Mouse (Mus musculus) lung, postnatal 14 days (tissue): ENCODE measurements at regions not wholly inside any gene's neighbourhood (a gene's known extent, or its start where the extent isn't known, plus 50 kb on each side); places are given as distances from the start of the nearest gene placed in this dataset.

ENCODE experiments used
- DNase-seq: peaks from one replicate; pipeline ENCODE4 v3.0.0; 2021

GRCm38 (mm10) chr14:48330965-48331622 lies 114.8 kb upstream of the Tmem260 start:
- DNase-seq = peak; percentile 30

DNA sequence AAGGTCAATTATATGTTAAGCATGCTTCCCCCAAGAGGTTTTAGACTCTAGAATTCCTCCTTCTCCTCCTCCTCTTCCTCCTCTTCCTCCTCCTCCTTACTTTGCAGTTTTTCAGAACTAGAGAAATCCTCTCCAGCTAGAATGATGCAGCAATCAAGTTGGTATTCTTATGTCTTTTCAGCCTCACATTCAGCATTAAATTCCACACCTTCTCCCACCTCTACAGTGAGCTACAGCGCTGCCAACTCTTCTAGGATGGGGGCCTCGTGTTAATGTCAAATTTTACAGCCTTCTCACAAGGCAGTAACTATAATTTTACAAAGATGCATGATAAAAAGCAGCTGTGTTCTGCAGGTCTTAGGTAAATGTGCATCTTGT lies 114.3 kb upstream of the Tmem260 start:
- DNase-seq = no peak

DNA sequence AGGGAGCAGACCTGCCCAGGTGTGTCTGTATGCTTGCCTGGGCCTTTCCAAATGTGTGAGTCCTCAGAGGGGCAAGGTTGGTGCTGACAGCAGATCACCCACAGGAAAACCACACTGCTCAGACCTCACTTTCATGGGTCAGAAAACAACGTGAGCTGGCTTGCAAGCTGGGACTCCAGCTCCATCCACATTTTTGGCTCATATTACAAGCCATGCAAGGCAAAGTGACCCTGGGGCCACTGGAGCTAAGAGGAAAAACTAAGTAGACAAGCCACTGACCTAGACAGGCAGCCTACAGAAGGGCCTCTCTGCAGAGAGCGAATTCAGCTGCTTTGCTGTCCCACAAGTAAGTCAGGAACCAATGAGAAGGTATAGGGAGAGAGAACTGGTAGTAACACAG lies 113.7 kb upstream of the Tmem260 start:
- no peak for DNase-seq

DNA sequence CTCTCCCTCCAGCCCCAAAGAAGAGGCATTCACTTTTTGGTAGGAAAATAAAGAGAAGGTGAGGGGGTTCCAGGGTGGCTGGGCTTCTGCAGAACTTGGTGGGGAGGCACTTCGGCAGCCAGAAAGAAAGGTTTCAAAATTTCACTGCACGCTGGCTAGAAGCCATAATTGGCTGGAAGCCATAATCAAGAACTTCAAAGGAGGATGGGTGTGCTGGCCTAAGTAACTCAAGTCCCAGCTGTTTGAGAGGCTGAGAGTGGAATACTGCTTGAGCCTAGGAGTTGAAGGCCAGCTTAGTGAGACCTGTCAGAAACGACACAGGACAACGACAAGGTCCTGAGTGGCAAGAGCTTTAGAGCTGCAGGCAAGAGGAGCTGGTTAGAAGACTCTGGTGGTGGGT lies 113.3 kb upstream of the Tmem260 start:
- peak; percentile 59 for DNase-seq

- DNase-seq = no peak
Observed at GRCm38 (mm10) chr14:48334106-48334809, 111.7 kb upstream of the Tmem260 start.

- DNase-seq = no peak
Observed at GRCm38 (mm10) chr14:48339434-48339833, 106.5 kb upstream of the Tmem260 start.

GRCm38 (mm10) chr14:48342944-48343343 lies 103.0 kb upstream of the Tmem260 start:
- DNase-seq = no peak

- no peak for DNase-seq
Observed at GRCm38 (mm10) chr14:48345956-48346355, 100.0 kb upstream of the Tmem260 start.

GRCm38 (mm10) chr14:48349392-48350044 lies 96.4 kb upstream of the Tmem260 start:
- DNase-seq = no peak

DNA sequence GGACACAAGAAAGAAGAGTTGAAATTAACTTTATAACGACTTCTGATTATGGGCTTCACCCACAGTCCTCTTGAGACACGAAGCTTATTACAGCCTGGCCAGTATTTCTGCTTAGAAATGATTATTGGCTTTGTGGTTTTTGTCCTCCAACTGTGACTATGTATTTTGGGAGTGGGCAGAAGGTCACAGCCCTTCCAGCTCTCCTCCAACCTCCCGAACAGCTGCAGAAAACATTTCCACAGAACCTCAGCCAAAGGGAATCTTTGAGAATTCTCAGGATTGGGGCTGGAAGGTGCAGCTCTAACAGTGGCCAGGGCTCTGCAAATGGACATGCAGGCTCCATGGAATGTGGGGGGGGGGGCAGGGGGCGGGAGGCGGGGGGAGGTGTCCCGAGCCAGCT lies 94.3 kb upstream of the Tmem260 start:
- DNase-seq = no peak

- DNase-seq = no peak
Observed at GRCm38 (mm10) chr14:48352825-48353224, 93.1 kb upstream of the Tmem260 start.

DNA sequence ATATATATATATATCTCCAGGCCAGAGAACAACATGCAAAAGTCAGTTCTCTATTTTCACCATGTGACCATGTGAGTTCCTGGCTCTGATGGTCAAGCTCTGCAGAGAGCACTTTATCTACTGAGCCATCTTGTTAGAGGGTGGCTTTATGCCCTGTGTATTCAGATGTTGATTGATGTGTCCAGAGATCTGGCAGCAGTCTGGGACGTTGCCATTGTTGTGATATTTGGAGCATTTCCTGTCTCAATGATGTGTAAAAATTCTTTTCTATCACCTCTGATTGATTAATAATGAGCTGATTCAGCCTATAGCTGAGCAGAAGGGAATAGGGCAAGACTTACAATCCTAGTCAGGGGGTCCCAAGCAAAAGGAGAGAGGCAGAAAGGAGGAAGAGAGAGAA lies 91.7 kb upstream of the Tmem260 start:
- no peak for DNase-seq

DNA sequence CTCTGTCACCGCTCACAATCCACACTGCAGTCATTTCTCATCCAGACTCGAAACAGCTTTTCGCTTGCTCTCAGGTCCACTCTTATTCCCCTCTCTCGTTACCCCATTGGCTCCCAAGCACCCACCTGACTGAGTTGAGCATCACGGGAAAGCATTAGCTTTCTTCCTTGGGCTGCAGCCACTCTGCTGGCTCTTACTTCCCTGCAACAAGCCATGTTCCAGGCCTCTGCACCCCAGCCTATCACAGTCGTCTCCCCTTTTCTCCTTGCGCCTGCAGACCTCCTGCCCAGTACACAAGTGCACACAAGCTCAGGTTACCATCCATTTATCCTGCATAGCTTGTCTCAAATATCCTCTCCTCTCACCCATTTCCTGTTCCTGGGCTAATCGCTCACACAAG lies 88.5 kb upstream of the Tmem260 start:
- DNase-seq = no peak

GRCm38 (mm10) chr14:48358487-48359159 lies 87.3 kb upstream of the Tmem260 start:
- peak; percentile 37 for DNase-seq

GRCm38 (mm10) chr14:48361820-48362219 lies 84.1 kb upstream of the Tmem260 start:
- DNase-seq = no peak

DNA sequence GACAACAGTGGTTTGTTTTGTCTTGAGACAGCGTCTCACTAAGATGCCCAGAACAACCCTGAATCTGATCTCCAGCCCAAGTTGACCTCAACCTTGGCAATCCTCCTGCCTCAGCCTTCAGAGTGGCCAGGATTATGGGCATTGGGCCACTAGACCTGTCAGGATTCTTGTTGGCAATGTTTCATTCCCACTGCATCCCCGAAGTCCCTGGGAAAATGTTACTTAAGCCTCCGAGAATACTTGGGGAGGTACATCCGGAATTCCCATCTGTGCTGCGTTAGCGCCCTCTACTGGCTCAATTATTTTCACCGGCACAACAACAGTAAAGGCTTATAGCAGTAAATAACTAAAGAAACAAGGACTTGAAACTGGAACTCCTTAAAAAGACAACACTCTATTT lies 78.9 kb upstream of the Tmem260 start:
- DNase-seq = peak; percentile 86

DNA sequence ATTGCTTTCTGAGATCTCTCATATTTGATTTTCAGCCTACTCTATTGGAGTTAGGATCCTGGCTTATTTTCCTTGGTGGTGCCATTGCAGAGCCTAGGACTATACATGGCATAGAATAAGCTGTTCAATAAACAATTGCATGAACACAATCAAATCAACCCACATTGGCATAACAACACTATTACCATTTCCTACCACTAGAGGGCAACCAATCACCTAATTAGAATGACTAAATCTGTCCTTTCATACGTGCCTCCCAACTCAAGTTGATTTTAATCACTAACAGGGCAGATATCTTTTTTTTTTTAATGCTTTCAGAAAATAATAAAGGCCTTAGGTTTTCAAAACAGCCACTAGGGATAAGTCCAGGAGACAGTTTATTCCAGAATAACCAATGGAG lies 75.6 kb upstream of the Tmem260 start:
- DNase-seq = peak; percentile 31

DNA sequence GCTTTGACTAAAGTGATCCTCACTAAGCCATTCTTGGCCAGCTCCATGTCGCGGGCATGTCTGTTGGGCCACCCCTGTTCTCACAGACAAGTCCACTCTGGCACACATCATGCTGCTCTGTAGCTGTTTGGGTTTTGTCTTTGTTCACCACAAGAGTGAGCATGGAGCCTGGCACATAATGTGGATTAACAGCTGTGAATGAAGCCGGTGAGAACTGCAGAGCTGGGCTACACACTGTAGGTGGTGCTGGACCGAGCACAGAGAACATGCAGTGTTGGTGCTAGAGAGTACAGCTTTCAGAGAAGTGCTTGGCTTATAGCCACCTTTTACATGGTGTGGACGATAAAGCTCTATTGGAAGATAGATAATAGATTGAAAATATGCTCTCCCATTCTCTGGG lies 74.2 kb upstream of the Tmem260 start:
- DNase-seq = peak; percentile 31

- no peak for DNase-seq
Observed at GRCm38 (mm10) chr14:48376112-48376511, 69.8 kb upstream of the Tmem260 start.
